Mouse (Mus musculus) C2C12 (cell line): Measurements from ENCODE around the gene Osbp.
"Not testable (repeated sequence)": the region's sequence is repeated elsewhere in the genome, so short reads cannot be mapped to it uniquely, and the experiment has no call there.

Experiments
- CEBPB ChIP-seq: IDR thresholded peaks from one replicate; pipeline ENCODE4 v1.6.1; 2011; ENCODE audit warnings: low read depth, mild to moderate bottlenecking, control low read depth, moderate library complexity
- CTCF ChIP-seq: IDR thresholded peaks from one replicate; pipeline ENCODE4 v1.5.1; 2011; ENCODE audit not compliant: control insufficient read depth, insufficient read depth, insufficient read length

DNA sequence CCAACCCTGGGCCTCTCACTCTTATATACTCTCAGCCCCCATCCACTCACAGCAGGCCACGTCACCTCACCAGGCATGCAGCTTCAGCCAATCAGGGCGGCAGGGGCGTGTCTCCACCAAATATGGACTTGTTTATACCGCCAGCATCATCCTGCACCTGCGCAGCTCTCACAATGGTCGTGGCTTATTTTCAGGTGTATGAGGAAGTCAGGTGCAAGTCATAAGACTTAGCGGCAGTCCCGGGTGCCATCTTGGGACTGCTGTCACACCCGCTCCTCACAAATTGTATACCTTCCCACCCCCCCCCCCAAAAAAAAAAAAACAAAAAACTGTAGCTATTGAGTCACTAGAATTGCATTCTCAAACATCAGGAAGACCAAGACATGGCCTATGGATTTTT is 19.3 kb upstream of the Osbp start:
- TF ChIP-seq CTCF, CEBPB: not testable (repeated sequence)
